Mouse (Mus musculus) testis, postnatal 10 days (tissue): ENCODE results near the gene Gpm6b.
A peak's percentile ranks its signal among the peaks of the same experiment; 100 is the strongest.

Source experiments
- DNase-seq: peaks from one replicate; pipeline ENCODE4 v3.0.0; 2021; ENCODE audit warnings: low spot score

The Gpm6b gene

GRCm38 (mm10) chrX:166238831-166239460 lies at the start of gene Gpm6b:
Gene Gpm6b, plus strand, starts transcription at chrX:166238911.
- DNase-seq, result peak; percentile 66

GRCm38 (mm10) chrX:166196327-166196726 lies 42.4 kb upstream of the Gpm6b start:
- DNase-seq, result no peak

GRCm38 (mm10) chrX:166198266-166198665 lies 40.4 kb upstream of the Gpm6b start:
- DNase-seq, result no peak

- DNase-seq, result no peak
Measured at GRCm38 (mm10) chrX:166199812-166200211, 38.9 kb upstream of the Gpm6b start.

GRCm38 (mm10) chrX:166214576-166214975 lies 24.1 kb upstream of the Gpm6b start:
- DNase-seq, result no peak

- no peak for DNase-seq
Measured at GRCm38 (mm10) chrX:166216248-166216647, 22.5 kb upstream of the Gpm6b start.

- DNase-seq, result no peak
Measured at GRCm38 (mm10) chrX:166216720-166217119, 22.0 kb upstream of the Gpm6b start.

GRCm38 (mm10) chrX:166219331-166219730 lies 19.4 kb upstream of the Gpm6b start:
- no peak for DNase-seq

GRCm38 (mm10) chrX:166226856-166227255 lies 11.9 kb upstream of the Gpm6b start:
- no peak for DNase-seq

- DNase-seq, result no peak
Measured at GRCm38 (mm10) chrX:166229750-166230149, 9.0 kb upstream of the Gpm6b start.

GRCm38 (mm10) chrX:166230515-166231267 lies 8.0 kb upstream of the Gpm6b start:
- no peak for DNase-seq

GRCm38 (mm10) chrX:166236131-166236530 lies 2.6 kb upstream of the Gpm6b start:
- DNase-seq, result no peak

- DNase-seq, result no peak
Measured at GRCm38 (mm10) chrX:166239520-166239919, 809 bp downstream of the Gpm6b start.

- no peak for DNase-seq
Measured at GRCm38 (mm10) chrX:166240751-166241150, 2.0 kb downstream of the Gpm6b start.

- no peak for DNase-seq
Measured at GRCm38 (mm10) chrX:166243261-166243885, 4.7 kb downstream of the Gpm6b start.

GRCm38 (mm10) chrX:166271489-166271888 lies 32.8 kb downstream of the Gpm6b start:
- DNase-seq, result no peak

- no peak for DNase-seq
Measured at GRCm38 (mm10) chrX:166272646-166273045, 33.9 kb downstream of the Gpm6b start.

- DNase-seq, result no peak
Measured at GRCm38 (mm10) chrX:166279861-166280260, 41.1 kb downstream of the Gpm6b start.

GRCm38 (mm10) chrX:166286760-166287483 lies 48.2 kb downstream of the Gpm6b start:
- DNase-seq, result no peak

- DNase-seq, result no peak
Measured at GRCm38 (mm10) chrX:166291266-166291665, 52.6 kb downstream of the Gpm6b start.

- no peak for DNase-seq
Measured at GRCm38 (mm10) chrX:166293465-166293864, 54.8 kb downstream of the Gpm6b start.

- DNase-seq, result no peak
Measured at GRCm38 (mm10) chrX:166302791-166303190, 64.1 kb downstream of the Gpm6b start.
